Mouse (Mus musculus) WW6 (cell line): ENCODE measurements at regions not wholly inside any gene's neighbourhood (a gene's known extent, or its start where the extent isn't known, plus 50 kb on each side); places are given as distances from the start of the nearest gene placed in this dataset.

Source experiments
- DNase-seq: peaks from one replicate; pipeline ENCODE4 v3.0.0-alpha.2; 2013; ENCODE audit warnings: low read depth, low spot score

DNA sequence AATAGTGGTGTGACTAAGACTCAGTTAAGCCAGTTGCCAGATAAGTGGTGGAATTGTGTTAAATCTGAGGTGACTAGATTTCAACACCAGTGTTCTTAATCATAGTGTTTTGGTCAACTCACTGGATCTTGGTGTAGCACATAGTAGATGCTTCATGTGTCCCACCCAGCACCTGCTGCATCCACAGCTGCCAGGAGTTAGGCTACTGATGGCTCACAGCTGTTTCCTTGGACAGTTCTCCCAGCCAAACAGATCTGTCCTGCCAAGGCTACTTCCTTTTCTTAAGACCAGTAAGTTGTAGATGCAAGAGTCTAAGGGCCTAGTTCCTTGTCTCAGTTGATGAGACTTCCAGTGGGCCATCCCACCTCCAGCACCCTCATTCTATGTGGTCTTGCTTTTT is 82.9 kb upstream of the Gm15217 start:
- DNase-seq, result no peak

DNA sequence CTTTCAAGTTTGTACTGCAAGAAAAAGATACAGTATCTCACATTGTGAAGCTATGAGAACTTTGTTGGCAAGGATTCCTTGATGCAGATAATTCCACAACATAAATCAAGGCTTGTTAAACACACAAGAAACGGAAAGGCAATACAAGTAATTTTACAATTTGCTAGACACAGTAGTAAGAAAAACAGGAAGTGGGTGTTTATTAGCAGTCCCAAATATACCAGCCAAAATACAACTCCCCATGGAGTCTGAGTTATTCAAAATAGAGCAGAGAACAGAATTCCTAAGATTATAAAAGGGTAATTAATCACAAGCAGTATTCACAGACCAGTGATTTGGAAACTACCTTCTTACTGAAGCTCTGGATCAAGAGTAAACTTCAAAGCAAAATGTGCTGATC is 78.7 kb upstream of the Gm15217 start:
- DNase-seq, result no peak

DNA sequence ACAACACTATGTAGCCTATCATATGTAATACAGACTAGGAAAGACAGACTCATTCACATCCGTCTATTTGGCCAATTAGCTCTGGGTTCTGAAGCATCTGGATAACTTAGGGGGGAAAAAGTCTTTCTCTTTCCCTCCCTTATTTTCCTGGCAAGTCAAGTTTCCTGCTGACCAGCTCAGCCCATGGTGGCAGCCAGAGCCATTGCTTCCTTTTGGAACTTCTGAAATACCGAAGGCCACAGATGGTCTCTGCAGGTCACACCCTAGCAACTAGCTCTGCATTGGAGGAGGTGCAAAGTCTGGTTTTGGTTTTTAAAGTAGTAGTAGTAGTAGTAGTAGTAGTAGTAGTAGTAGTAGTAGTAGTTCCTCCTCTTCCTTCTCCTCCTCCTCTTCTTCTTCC is 76.6 kb upstream of the Gm15217 start:
- no peak for DNase-seq

DNA sequence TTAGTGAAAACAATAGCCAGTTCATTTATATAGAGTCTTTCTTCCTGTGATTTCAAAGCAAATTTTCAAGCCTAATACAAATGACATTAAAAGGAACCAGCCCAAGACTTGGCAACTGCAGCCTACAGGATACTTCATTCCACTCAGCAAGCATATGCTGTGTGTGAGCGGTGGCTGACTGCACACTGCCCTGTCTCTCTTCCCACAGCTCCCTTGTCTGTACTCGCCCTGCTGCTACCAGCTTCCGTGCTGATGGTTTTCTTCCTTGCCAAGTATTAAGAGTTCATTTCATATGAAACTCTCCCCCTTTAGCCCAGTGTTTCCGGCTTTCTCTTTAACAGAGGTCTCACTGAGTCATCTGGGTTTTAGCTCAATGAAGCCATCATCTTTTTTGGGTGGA is 73.9 kb upstream of the Gm15217 start:
- no peak for DNase-seq

DNA sequence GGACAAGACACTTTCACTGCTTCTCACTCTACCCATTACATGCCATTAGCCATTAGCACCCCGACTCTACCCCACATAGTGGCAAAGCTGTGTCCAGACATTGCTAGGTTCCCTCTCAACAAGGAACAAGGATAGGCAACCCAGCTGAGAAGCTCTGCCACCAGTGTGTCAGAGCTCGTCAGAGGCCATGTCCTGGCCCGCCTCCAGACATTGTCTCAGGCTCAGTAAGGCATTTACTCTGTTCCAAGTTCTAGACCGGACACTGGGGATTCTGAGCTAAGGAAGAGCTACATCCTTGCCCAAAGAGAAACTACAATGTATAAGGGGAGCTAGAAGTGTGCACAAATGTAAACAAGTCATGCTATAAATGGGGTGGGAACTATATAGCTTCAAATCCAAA is 66.2 kb upstream of the Gm15217 start:
- DNase-seq, result no peak

DNA sequence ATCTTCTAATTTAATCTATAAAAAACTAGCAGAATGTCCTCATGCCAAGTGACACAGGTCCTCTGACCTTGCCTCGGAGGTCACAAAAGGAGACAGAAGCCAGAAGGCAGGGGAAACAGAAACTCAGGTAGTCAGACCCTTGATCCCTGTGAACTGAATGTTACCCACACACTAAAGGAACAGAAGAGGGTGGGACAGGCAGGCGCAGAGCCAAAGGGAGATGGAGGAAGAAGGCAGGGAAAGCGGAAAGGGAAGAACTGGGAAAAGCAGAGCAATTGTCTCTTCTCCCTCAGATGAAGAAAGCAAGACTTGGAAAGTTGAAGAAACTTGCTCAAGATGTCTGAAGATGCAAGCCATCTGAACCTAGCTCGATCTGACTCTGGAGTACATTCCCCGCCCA is 62.7 kb upstream of the Gm15217 start:
- no peak for DNase-seq

DNA sequence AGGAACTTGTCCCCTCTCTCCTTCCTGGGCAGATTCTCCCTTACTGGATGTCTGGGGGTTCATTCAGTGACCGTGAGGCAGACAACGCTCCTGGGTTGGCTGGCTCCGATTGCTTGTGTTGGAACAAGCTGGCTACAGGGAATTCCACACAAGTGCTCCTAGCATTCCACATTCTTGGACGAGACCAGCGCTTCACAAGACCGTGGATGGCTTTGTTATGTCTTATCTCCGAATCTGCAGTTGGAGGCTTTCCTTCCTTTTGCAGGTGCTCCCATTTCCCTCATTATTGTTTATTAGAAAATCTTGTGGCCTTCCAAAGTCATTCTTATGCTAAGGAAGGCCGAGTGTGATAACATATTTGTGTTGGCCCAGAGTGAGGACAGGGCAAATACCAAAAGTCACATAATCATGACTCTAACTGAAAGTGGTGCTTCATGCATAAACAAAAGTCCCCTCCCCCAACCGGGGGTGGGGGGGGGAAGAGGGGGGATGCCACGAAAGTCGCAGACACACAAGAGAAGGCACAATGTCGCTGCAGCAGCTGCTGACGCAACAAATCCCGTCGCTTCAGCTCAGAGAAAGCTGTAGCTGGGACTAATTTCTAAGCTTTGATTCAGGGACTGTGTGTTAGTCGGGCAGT is 61.7 kb upstream of the Gm15217 start:
- no peak for DNase-seq

DNA sequence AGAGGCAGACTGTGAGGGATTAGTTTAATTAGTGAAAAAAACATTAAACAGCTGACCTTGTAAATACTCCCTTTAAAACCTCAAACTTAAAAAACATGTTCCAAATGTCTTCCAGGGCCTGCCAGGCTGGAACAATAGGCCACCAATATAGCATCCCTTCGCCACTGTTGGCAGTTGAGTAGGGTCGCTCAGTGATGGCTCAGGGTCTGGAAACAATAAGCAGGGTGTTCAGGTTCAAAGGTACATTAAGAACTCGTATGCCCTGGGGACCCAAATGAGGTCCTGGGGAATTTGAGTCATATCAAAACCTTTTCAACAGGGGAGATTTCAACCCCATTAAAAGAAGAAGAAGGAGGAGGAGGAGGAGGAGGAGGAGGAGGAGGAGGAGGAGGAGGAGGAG is 51.1 kb upstream of the Gm15217 start:
- DNase-seq, result no peak
